Mouse (Mus musculus) midbrain, embryonic 14.5 days (tissue): ENCODE measurements around the gene Slc18b1. TPM values are rescaled to one million over a fixed set of nuclear protein-coding genes. Genes with fewer than 3 reads are reported as not detected.
A peak's percentile ranks its signal among the peaks of the same experiment; 100 is the strongest.

Source experiments
- ATAC-seq: fragments of 200-750 bp; cut with Nextera tagmentation; 2 replicates; pipeline ENCODE4 v1.8.0; 2017; ENCODE audit warnings: moderate number of reproducible peaks, moderate library complexity; ENCODE audit not compliant: low FRiP score, low TSS enrichment
- DNase-seq: peaks from one replicate; pipeline ENCODE4 v3.0.0-alpha.2; 2015
- H3K27ac ChIP-seq: fragments of 300-500 bp; sonication (generic); replicated peaks from 2 replicates; pipeline ENCODE4 v1.5.1; 2014; ENCODE audit warnings: mild to moderate bottlenecking, low read depth, low read length, moderate library complexity
- H3K27me3 ChIP-seq: fragments of 300-500 bp; sonication (generic); 2 replicates; pipeline ENCODE4 v1.6.1; 2014; ENCODE audit warnings: low read length, control low read depth, mixed read lengths; ENCODE audit not compliant: control insufficient read depth, insufficient read depth
- H3K36me3 ChIP-seq: fragments of 300-500 bp; sonication (generic); 2 replicates; pipeline ENCODE4 v1.6.1; 2014; ENCODE audit warnings: low read length, control low read depth; ENCODE audit not compliant: control insufficient read depth, insufficient read depth
- H3K4me1 ChIP-seq: fragments of 300-500 bp; sonication (generic); 2 replicates; pipeline ENCODE4 v1.6.1; 2014; ENCODE audit warnings: mild to moderate bottlenecking, antibody characterized with exemption, low read length, control low read depth; ENCODE audit not compliant: control insufficient read depth, insufficient read depth
- H3K4me2 ChIP-seq: fragments of 300-500 bp; sonication (generic); 2 replicates; pipeline ENCODE4 v1.6.1; 2014; ENCODE audit warnings: mild to moderate bottlenecking, low read length, moderate library complexity
- H3K4me3 ChIP-seq: fragments of 300-500 bp; sonication (generic); replicated peaks from 2 replicates; pipeline ENCODE4 v1.5.1; 2014; ENCODE audit warnings: low read depth, low read length
- H3K9ac ChIP-seq: fragments of 300-500 bp; sonication (generic); replicated peaks from 2 replicates; pipeline ENCODE4 v1.6.1; 2014; ENCODE audit warnings: mild to moderate bottlenecking, low read length, moderate library complexity
- H3K9me3 ChIP-seq: fragments of 300-500 bp; sonication (generic); 2 replicates; pipeline ENCODE4 v1.6.1; 2016; ENCODE audit warnings: low read length, control low read depth, mixed read lengths; ENCODE audit not compliant: control insufficient read depth
- WGBS: fragments of 180-500 bp; shearing (Covaris S2); extraction: QIAGEN DNeasy Blood & Tissue Kit; methylation state at CpG from one replicate; pipeline ENCODE4 v1.1.7; 2014; 5-methylcytosine and 5-hydroxymethylcytosine counted together
- polyA plus RNA-seq: library from polyadenylated mRNA; unstranded; fragments of >200 nt; fragmentation: Nextera tagmentation; extraction: Ambion mirVana; gene quantifications from 2 replicates; pipeline ENCODE4 v1.2.1, GENCODE M21; 2014

Slc18b1 gene
- polyA plus RNA-seq, 1 experiment from 2014 or later = 21.2 TPM

DNA sequence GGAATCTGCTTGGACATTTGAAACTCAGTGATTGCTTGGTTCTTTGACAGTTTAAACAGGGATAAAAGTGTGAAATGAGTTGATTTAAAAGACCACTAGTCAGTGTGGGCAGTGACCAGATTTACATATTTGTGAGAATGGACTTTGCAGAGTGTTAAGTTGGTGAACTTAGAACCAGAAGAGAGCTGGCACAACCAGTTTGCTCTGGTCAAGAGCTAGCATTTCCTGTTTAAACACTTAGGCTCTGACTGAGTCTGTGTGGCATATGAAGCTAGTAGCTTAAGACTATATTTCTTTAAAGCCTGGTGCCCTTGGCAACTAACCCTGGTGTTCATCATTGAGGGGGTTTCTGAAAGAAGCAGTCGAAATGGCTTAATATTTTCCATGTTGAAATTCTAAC is 1.4 kb downstream of the Slc18b1 start:
- Histone ChIP-seq H3K9me3 (no peaks in the 10 kb centered on the region), H3K4me2 (peak overlapping the region; percentile 72), H3K27me3 (no peaks in the 10 kb centered on the region), H3K36me3 (peaks cover 27% of the 10 kb centered on the region), H3K9ac (no peak overlapping the region), H3K4me1 (peaks cover 7% of the 10 kb centered on the region; the same call in 1 of the 2 replicates), H3K27ac (no peak overlapping the region), H3K4me3 (peak overlapping the region; percentile 68; the same call in 1 of the 2 replicates)
- DNase-seq (no peak), ATAC-seq (no peak)
- 93% methylated on average over 1 of the region's 1 CpGs for WGBS

DNA sequence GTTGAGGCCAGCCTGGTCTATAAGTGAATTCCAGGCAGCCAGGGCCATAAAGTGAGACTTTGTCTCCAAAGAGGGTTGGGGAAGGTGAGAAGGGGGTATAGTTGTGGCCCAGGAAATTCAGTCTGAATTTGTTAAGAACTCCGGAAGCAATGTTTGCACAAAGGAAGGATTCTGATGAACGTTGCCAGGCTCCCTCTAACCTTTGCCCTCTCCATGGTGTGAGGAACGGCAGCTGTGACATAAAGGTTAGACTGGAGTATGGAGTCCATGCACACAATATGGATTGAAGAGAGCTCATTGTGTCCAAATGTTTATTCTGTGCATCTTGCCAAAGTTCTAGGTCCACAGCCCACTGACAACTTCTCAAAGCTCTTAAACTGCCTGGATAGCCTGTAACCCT is 3.1 kb downstream of the Slc18b1 start:
- no peak overlapping the region for H3K4me2 ChIP-seq
- DNase-seq = no peak
- H3K4me3 ChIP-seq = no peak overlapping the region
- no peaks in the 10 kb centered on the region for H3K27me3 ChIP-seq
- no peak overlapping the region for H3K27ac ChIP-seq
- 37% methylated on average over 3 of the region's 3 CpGs for WGBS
- H3K36me3 ChIP-seq = peaks cover 45% of the 10 kb centered on the region
- H3K9ac ChIP-seq = no peak overlapping the region
- no peaks in the 10 kb centered on the region for H3K9me3 ChIP-seq
- peaks cover 7% of the 10 kb centered on the region; the same call in 1 of the 2 replicates for H3K4me1 ChIP-seq
- no peak for ATAC-seq

DNA sequence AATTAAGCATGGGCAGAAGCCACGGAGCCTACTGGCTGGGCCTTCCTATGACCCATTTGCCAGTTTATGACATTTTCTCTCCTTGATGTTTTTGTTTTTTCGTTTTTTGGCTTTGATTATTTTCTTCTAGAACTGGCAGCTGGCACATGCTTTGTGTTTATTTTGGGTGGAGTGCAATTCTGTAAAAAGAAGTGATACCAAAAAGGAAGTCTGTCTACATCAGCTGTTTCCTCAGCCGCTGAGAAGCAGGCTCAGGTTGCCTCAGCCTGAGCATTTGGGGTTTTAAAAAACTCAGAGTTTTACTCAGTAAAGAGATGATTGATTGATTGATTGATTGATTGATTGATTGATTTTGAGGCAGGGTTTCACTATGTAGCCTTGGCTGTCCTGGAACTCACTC is 6.1 kb downstream of the Slc18b1 start:
- Histone ChIP-seq H3K27me3 (no peaks in the 10 kb centered on the region), H3K4me2 (no peak overlapping the region), H3K27ac (no peak overlapping the region), H3K4me1 (peaks cover 4% of the 10 kb centered on the region; the same call in 1 of the 2 replicates), H3K9ac (no peak overlapping the region), H3K9me3 (no peaks in the 10 kb centered on the region), H3K36me3 (peaks cover 62% of the 10 kb centered on the region), H3K4me3 (no peak overlapping the region)
- ATAC-seq (no peak), DNase-seq (no peak)
- 81% methylated on average over 3 of the region's 3 CpGs for WGBS

DNA sequence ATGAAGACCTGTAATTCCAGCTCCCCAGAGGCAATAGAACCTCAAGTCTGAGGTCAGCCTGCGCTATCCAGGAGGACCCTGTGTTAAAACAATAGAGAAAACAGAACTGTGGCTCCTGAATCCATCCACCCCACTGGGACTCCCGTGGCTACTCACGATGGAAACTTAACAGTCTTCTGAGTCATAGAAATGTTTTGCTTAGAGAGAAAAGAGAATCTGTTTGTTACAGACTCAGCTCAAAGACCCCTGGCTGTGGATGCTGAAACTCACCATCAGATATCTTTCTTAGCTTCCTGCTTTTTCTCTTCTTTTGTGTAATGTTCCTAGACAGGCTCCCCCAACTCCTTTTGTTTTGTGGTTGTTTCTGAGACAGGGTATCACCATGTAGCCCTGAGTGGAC is 7.9 kb downstream of the Slc18b1 start:
- H3K36me3 ChIP-seq = peaks cover 67% of the 10 kb centered on the region
- H3K4me1 ChIP-seq = no peaks in the 10 kb centered on the region

DNA sequence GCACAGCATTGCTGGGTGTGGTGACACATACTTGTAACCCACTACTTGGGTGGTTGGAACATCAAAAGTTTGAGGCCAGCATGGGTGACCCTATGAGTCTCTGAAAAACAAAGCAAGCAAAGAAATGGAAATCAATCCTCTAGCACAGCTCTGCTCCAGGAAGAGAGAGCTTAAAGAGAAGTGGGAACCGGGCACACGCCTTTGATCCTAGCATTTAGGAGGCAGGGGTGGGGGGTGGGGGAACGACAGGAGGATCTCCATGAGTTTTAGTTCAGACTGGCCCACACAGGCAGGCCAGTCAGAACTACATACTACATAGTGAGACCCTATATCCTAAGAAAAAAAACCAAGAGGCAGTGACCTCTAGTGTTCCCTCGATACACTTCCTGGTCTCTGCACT is 9.4 kb downstream of the Slc18b1 start:
- Histone ChIP-seq H3K9ac (no peak overlapping the region), H3K4me2 (no peak overlapping the region), H3K4me3 (no peak overlapping the region), H3K36me3 (peaks cover 66% of the 10 kb centered on the region), H3K9me3 (no peaks in the 10 kb centered on the region), H3K4me1 (no peaks in the 10 kb centered on the region), H3K27ac (no peak overlapping the region), H3K27me3 (no peaks in the 10 kb centered on the region)
- 34% methylated on average over 4 of the region's 4 CpGs for WGBS
- DNase-seq (no peak), ATAC-seq (no peak)

More for the DNA sequence above, 7.9 kb downstream of the Slc18b1 start:
- Histone ChIP-seq H3K4me2 (no peak overlapping the region), H3K27ac (no peak overlapping the region), H3K9ac (no peak overlapping the region), H3K4me3 (no peak overlapping the region), H3K9me3 (no peaks in the 10 kb centered on the region), H3K27me3 (no peaks in the 10 kb centered on the region)
- ATAC-seq = no peak
- DNase-seq = no peak
- 62% methylated on average over 3 of the region's 3 CpGs for WGBS

DNA sequence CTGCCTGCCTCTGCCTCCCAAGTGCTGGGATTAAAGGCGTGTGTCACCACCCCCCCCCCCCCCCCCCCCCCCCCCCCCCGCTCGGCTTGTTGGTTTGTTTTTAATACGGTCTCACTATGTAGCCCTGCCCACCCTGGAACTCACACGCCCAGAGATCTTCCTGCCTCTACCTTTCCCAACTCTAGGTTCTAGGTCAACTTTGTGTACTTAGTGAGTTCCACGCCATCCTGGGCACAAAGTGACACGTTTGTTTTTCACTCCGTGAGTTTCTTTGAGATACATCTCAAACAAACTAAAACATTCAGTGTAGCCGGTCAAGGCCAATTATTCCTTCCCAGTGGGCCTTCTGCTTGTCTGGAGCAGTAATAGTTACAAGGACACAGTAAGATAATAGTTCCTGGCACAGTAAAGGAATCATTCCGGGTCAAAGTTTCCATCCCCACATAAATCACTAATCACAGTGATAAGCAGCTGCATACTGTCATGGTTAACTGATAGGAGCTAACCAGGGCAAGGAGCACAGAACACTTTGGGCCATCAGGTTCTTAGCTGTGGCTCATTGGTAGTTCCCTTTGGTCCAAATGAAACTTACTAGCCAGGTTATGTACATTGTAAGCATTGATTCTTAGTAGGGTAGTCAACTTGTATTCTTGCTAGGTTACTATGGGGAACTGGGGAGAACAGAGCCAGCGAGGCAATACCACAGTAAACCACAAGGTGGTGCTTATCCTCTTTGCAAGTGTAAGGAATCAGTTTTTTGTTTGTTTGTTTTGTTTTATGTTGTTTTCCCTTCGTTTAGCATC is 15.1 kb downstream of the Slc18b1 start:
- Histone ChIP-seq H3K4me3 (no peak overlapping the region), H3K27me3 (no peaks in the 10 kb centered on the region), H3K9me3 (no peaks in the 10 kb centered on the region), H3K4me1 (no peaks in the 10 kb centered on the region), H3K4me2 (no peak overlapping the region), H3K27ac (no peak overlapping the region), H3K36me3 (peaks cover 22% of the 10 kb centered on the region), H3K9ac (no peak overlapping the region)
- no peak for ATAC-seq
- DNase-seq = peak; percentile 86
- WGBS = 80% methylated on average over 10 of the region's 12 CpGs

DNA sequence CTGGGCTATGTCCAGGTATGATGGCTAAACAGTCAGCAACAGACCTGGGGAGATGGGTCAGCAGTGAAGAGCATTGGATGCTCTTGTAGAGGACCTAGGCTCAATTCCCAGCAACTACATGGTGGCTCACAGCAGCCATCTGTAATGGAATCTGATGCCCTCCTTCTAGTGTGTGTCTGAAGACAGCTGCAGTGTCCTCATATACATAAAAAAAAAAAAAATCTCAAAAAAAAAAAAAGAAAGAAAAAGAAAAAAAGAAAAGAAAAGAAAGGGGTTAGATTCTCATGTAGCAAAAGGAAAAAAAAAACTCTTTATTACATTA is 15.6 kb downstream of the Slc18b1 start:
- Histone ChIP-seq H3K36me3 (peaks cover 20% of the 10 kb centered on the region), H3K9me3 (no peaks in the 10 kb centered on the region), H3K4me2 (no peak overlapping the region), H3K4me1 (no peaks in the 10 kb centered on the region), H3K27ac (no peak overlapping the region), H3K4me3 (no peak overlapping the region), H3K27me3 (no peaks in the 10 kb centered on the region), H3K9ac (no peak overlapping the region)
- ATAC-seq (no peak), DNase-seq (no peak)

DNA sequence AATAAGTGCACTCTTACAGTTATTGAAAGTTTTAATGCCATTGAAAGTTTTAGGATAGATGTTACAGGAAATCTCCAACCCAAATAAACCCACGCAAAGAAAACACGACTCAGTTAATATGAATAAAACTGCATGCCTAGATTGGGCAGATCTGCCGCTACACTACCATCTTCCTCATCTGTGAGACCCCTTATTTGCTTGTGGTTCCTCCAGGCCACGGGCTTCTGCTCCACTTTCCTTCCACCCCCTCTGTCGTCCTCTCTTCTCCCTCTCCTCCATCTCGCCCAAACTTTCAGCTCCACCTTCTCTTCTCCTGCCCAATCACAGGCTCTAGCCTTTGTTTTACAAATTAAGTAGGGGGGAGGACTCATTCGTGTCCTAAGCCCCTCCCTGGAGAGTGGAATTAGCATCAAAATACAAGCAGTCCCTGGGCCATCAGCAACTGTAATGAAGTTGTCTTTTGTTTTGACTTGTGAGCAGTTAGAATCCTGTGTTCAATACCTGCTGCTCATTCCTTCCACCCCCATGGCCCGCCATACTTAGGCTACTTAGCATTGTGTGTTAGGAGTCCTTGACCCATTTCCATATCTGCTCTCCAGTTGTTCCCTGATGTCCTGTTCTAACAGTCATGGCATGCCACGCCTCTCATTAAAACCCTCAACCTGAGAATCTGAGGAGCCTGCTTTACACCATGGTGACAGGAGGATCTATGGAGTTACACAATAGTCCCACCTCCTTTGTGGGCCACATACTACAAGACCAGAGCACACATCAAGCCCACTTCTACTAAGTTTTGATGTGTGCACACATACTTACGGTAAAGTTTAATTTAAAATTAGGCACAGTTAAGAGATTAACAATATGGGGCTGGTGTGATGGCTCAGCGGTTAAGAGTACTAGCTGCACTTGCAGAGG is 16.3 kb downstream of the Slc18b1 start:
- DNase-seq (peak; percentile 19), ATAC-seq (peak; percentile 32; the same call in 1 of the 2 replicates)
- WGBS = 43% methylated on average over 11 of the region's 11 CpGs
- Histone ChIP-seq H3K9ac (no peak overlapping the region), H3K27me3 (no peaks in the 10 kb centered on the region), H3K4me2 (no peak overlapping the region), H3K9me3 (no peaks in the 10 kb centered on the region), H3K4me1 (no peaks in the 10 kb centered on the region), H3K4me3 (no peak overlapping the region), H3K36me3 (peaks cover 18% of the 10 kb centered on the region), H3K27ac (no peak overlapping the region)
